Mouse (Mus musculus) megakaryocyte, embryonic 14.5 days (primary cell): ENCODE results near the gene Brd4.

Experiments used
- FLI1 ChIP-seq: IDR thresholded peaks from 2 replicates; pipeline ENCODE4 v1.6.1; 2012; ENCODE audit warnings: low read length, inconsistent platforms, mixed read lengths
- GATA1 ChIP-seq: IDR thresholded peaks from 3 replicates; pipeline ENCODE4 v1.6.1; 2012; ENCODE audit warnings: mixed read lengths, low read length, inconsistent platforms, borderline replicate concordance

DNA sequence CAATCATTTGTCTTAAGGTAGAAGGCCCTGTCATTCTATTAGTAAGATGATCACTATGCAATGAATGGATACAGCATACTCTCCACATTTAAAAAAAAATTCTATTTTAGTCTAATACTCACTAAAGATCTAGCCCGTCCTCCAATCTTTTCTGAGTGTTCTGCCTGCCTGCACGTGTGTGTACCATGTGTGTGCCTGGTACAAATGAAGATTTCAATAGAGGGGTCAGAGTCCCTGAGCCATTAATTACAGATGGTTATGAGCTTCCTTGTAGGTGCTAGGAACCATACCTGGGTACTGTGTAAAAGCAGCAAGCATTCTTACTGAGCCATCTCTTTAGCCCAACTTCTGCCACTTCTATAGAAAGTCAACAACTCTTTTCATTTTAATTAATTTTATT lies 27.6 kb downstream of the Brd4 start:
- TF ChIP-seq GATA1 (no peak), FLI1 (no peak)
